Comparison of ENCODE assay signal across 24 mouse cellular contexts in the genomic region with DNA sequence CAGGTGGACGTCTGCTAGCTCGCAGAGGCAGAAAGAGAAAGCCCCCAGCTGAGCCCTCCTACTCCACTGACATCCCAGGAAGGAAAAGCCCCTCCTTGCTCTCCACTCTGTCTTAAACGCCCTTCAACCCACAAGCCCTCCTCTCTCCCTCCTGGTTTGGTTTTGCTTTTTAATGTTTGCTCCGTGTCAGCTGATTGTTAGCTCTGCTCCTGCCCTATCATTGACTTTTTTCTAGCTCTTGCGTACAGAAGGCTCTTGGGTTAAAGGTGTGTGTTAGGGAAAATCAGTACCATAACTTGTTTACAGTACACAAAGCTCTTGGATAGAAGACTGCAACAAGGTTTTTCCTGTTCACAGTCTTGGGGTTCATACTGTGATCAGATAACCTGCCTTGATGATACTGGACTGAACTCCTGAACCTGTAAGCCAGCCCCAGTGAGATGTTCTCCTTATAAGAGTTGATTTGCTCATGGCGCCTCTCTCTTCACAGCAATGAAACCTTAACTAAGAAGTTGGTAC. TPM values are rescaled to one million over a fixed set of nuclear protein-coding genes. Genes with fewer than 3 reads are reported as not detected.
DNase-seq lines count a peak whose midpoint lies in the region; ATAC-seq and TF ChIP-seq lines count a peak whose summit lies in the region.
"Had no signal": no experiment of that assay in that cellular context is flagged by ENCODE, and none has a peak within 500 bp of the region (broad histone marks: within the 10 kb centered on the region; RNA-seq: fewer than 3 reads in every experiment).

No protein-coding gene starts in this region.

- no peak overlapping the region for H3K27ac ChIP-seq in neural tube, embryonic 13.5 days (replicated peaks)
- no peak overlapping the region for H3K27ac ChIP-seq in neural tube, embryonic 15.5 days (replicated peaks)
- no peak overlapping the region for H3K27ac ChIP-seq in liver, embryonic 15.5 days (replicated peaks)
- peak overlapping the region; percentile 77 for H3K27ac ChIP-seq in liver, postnatal 0 days (ENCODE audit: low read depth)
- H3K27ac ChIP-seq: forebrain, embryonic 10.5 days; forebrain, embryonic 13.5 days; heart, adult 2 months; hindbrain, embryonic 10.5 days; hindbrain, embryonic 13.5 days had no signal

- no peak for TF ChIP-seq EP300 in liver, postnatal 0 days (IDR thresholded peaks at IDR 0.05; ENCODE audit: low read depth)

- peak overlapping the region; percentile 8; the same call in 1 of the 2 replicates for H3K9ac ChIP-seq in neural tube, embryonic 13.5 days
- no peak overlapping the region for H3K9ac ChIP-seq in neural tube, embryonic 15.5 days (replicated peaks)
- H3K9ac ChIP-seq in liver, embryonic 15.5 days = no peak overlapping the region
- no peak overlapping the region for H3K9ac ChIP-seq in liver, postnatal 0 days (replicated peaks)
- H3K9ac ChIP-seq: hindbrain, embryonic 13.5 days had no signal

- no peaks in the 10 kb centered on the region for H3K4me1 ChIP-seq in neural tube, embryonic 13.5 days (replicated peaks)
- H3K4me1 ChIP-seq in neural tube, embryonic 15.5 days = no peaks in the 10 kb centered on the region
- H3K4me1 ChIP-seq in liver, embryonic 15.5 days (replicated peaks) = peaks cover 6% of the 10 kb centered on the region; the same call in 1 of the 2 replicates
- no peaks in the 10 kb centered on the region for H3K4me1 ChIP-seq in liver, postnatal 0 days (ENCODE audit: insufficient read depth)
- H3K4me1 ChIP-seq: forebrain, embryonic 10.5 days; forebrain, embryonic 13.5 days; hindbrain, embryonic 10.5 days; hindbrain, embryonic 13.5 days had no signal

- no peak for TF ChIP-seq CTCF in liver, postnatal 0 days (IDR thresholded peaks at IDR 0.05; ENCODE audit: low read depth)

- H3K27me3 ChIP-seq in neural tube, embryonic 13.5 days = no peaks in the 10 kb centered on the region
- no peaks in the 10 kb centered on the region for H3K27me3 ChIP-seq in neural tube, embryonic 15.5 days (replicated peaks)
- no peaks in the 10 kb centered on the region for H3K27me3 ChIP-seq in liver, embryonic 15.5 days
- no peaks in the 10 kb centered on the region for H3K27me3 ChIP-seq in liver, postnatal 0 days (ENCODE audit: insufficient read depth, low read length)
- H3K27me3 ChIP-seq: forebrain, embryonic 13.5 days; hindbrain, embryonic 13.5 days had no signal

- H3K4me2 ChIP-seq in neural tube, embryonic 13.5 days = no peak overlapping the region
- H3K4me2 ChIP-seq in neural tube, embryonic 15.5 days = no peak overlapping the region
- H3K4me2 ChIP-seq in liver, embryonic 15.5 days = no peak overlapping the region
- no peak overlapping the region for H3K4me2 ChIP-seq in liver, postnatal 0 days (ENCODE audit: low read depth, low read length)
- H3K4me2 ChIP-seq: forebrain, embryonic 13.5 days; heart, embryonic 11.5 days; hindbrain, embryonic 13.5 days had no signal

- H3K9me3 ChIP-seq in neural tube, embryonic 13.5 days = no peaks in the 10 kb centered on the region
- no peaks in the 10 kb centered on the region for H3K9me3 ChIP-seq in neural tube, embryonic 15.5 days (replicated peaks)
- H3K9me3 ChIP-seq in liver, embryonic 15.5 days (replicated peaks) = no peaks in the 10 kb centered on the region
- H3K9me3 ChIP-seq in liver, postnatal 0 days (ENCODE audit: low read length) = no peaks in the 10 kb centered on the region
- H3K9me3 ChIP-seq: forebrain, embryonic 10.5 days; forebrain, embryonic 13.5 days; hindbrain, embryonic 10.5 days; hindbrain, embryonic 13.5 days had no signal

- DNase-seq in layer of hippocampus, postnatal 25 days (ENCODE audit: extremely low spot score in 1 of 2, low spot score in 1 of 2) = peak; percentile 0
- no peak for DNase-seq in layer of hippocampus, adult 9-10 months (ENCODE audit: low spot score)
- DNase-seq in liver, postnatal 0 days = no peak
- no peak for DNase-seq in B cell, adult 2 months
- DNase-seq: adrenal gland, adult 2 months; adrenal gland, postnatal 14 days; cerebellum, adult 11-12 months; cerebellum, adult 8-10 months; gastrocnemius, postnatal 10 days; gastrocnemius, postnatal 36 days; heart, adult 2 months; heart, postnatal 36 days had no signal

- WGBS in neural tube, embryonic 13.5 days = 92% methylated on average over 6 of the region's 6 CpGs
- 83% methylated on average over 6 of the region's 6 CpGs for WGBS in neural tube, embryonic 15.5 days
- 63% methylated on average over 6 of the region's 6 CpGs for WGBS in liver, embryonic 15.5 days (ENCODE audit: insufficient replicate concordance)
- WGBS in liver, postnatal 0 days (ENCODE audit: insufficient replicate concordance) = 63% methylated on average over 6 of the region's 6 CpGs

- H3K36me3 ChIP-seq in neural tube, embryonic 13.5 days = peaks cover 74% of the 10 kb centered on the region
- peaks cover 59% of the 10 kb centered on the region for H3K36me3 ChIP-seq in neural tube, embryonic 15.5 days
- peaks cover 62% of the 10 kb centered on the region for H3K36me3 ChIP-seq in liver, embryonic 15.5 days (replicated peaks)
- peaks cover 34% of the 10 kb centered on the region for H3K36me3 ChIP-seq in liver, postnatal 0 days (replicated peaks; ENCODE audit: insufficient read depth, low read length)

- no peak overlapping the region for H3K4me3 ChIP-seq in neural tube, embryonic 13.5 days
- no peak overlapping the region for H3K4me3 ChIP-seq in neural tube, embryonic 15.5 days (replicated peaks)
- no peak overlapping the region for H3K4me3 ChIP-seq in liver, embryonic 15.5 days (replicated peaks)
- no peak overlapping the region for H3K4me3 ChIP-seq in liver, postnatal 0 days (ENCODE audit: low read depth, low read length)
- H3K4me3 ChIP-seq: forebrain, embryonic 10.5 days; forebrain, embryonic 13.5 days; heart, adult 2 months; hindbrain, embryonic 10.5 days; hindbrain, embryonic 13.5 days had no signal

- ATAC-seq in neural tube, embryonic 13.5 days (ENCODE audit: low read depth) = no peak
- ATAC-seq in neural tube, embryonic 15.5 days (ENCODE audit: low FRiP score) = no peak
- ATAC-seq in liver, embryonic 15.5 days (ENCODE audit: insufficient read depth) = peak; percentile 41; the same call in 1 of the 2 replicates
- peak; percentile 84 for ATAC-seq in liver, postnatal 0 days
- ATAC-seq in megakaryocyte, adult 5-6 weeks (ENCODE audit: poor library complexity, severe bottlenecking) = no peak
- ATAC-seq: CD4-positive, CD25-positive, alpha-beta regulatory T cell, adult 4 months; forebrain, embryonic 13.5 days; forebrain, embryonic 16.5 days; hindbrain, embryonic 16.5 days had no signal

RNA-seq across cellular contexts. Expression of a gene that starts 26.9 kb away (rescaled TPM):
- total RNA-seq in layer of hippocampus, postnatal 25 days (2021) = 10 to 100 TPM; 14.7 to 15.8 TPM
- 20.5 and 25.7 TPM in 2 replicates for polyA plus RNA-seq in neural tube, embryonic 13.5 days (2015; fragmentation: Nextera tagmentation; extraction: Ambion mirVana)
- polyA plus RNA-seq in neural tube, embryonic 15.5 days (2015; fragmentation: Nextera tagmentation; extraction: Ambion mirVana) = 26.4 and 27.5 TPM in 2 replicates
- polyA plus RNA-seq in liver, embryonic 15.5 days (2015; fragmentation: Nextera tagmentation; extraction: Ambion mirVana) = 3.0 and 3.8 TPM in 2 replicates
- polyA plus RNA-seq in liver, postnatal 0 days (2015; fragmentation: Nextera tagmentation; extraction: Ambion mirVana) = 4.7 and 5.2 TPM in 2 replicates
- 1.7 and 2.1 TPM in 2 replicates for total RNA-seq in megakaryocyte, adult 5-6 weeks (2015)
- total RNA-seq in megakaryocyte, adult 5-6 weeks (2017) = 2.9 and 3.0 TPM in 2 replicates

Comparison
In these comparisons a context has a peak if more than half of its experiments do, and no peak if none do; other contexts are left out.
1. DNase-seq: peak in layer of hippocampus, postnatal 25 days (2 of 2); none in layer of hippocampus, adult 9-10 months (single experiment), liver, postnatal 0 days (single experiment) and B cell, adult 2 months (0 of 2).
2. ATAC-seq: peak in liver, embryonic 15.5 days (single experiment) and liver, postnatal 0 days (single experiment); none in neural tube, embryonic 13.5 days (single experiment), neural tube, embryonic 15.5 days (single experiment) and megakaryocyte, adult 5-6 weeks (single experiment).